Mouse (Mus musculus) 3T3-L1 (cell line): ENCODE measurements around the gene Pjvk.

ENCODE experiments used
- DNase-seq: peaks from one replicate; pipeline ENCODE4 v3.0.0-alpha.2; 2015; ENCODE audit warnings: low read depth, low spot score

Pjvk gene

DNA sequence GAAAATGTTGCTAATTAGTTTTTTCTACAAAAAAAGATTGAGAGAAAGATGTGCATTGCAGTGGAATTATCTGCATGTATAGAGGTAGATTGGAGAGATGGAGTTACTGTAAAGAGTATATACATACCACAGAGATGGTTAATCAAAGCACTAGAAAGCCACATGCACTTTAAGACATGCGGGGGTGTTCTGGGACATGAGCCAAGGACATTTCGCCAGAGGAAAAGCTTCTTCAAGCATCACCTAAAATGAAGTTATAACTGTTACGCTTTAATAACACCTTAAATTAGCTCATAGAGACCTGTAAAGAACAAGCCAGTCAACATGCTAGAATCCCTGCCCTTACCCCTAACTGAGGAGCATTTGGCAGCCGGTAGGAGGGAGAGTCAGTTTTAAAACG, 18.9 kb downstream of the Pjvk start:
- peak; percentile 57 for DNase-seq

DNA sequence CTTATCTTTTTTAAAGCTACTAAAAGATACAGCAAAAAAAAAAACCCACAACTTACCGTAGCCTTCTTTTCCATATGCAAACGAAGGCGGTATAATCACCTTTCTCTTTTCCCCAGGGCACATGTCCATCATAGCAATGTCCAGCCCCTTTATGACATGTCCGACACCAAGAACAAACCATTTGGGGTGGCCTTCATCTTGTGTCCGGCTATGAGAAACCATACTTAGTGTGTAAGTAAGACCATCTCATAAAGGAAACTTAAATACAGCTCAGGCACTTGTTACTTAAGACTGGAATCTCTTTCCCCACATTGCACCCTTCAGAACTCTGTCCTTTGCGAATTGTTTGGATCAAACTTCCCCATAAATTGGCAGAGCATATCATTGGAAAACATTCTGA, 23.4 kb downstream of the Pjvk start:
- peak; percentile 27 for DNase-seq

DNA sequence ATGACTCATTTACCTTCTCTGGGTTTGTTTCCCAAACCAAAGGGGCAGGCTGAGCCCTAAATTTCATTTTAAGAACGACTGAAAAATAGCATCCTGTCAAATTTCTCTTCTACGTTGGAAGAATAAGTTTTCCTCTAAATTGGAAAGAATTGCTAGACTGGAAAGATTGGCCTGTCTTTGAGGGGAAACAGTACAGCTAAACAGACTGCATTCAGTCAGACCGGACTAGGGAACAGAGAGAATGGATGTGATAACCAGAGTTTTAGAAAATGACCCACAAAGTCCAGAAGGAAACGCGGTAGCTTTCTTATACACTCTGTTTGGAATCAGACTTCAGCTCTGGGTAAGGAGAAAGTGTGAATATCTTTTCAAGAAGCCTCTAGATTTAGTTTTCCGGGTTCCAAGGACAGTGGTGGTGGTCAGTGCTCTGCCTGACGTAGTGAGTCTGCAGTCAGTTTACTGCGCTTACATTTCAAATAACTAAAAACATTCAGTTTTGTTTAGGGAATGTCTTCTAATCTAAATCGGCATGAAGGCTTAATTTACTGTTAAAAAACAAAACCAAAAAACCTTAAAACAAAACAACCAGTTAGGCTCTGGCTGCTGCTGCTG, 24.0 kb downstream of the Pjvk start:
- DNase-seq: peak; percentile 45

DNA sequence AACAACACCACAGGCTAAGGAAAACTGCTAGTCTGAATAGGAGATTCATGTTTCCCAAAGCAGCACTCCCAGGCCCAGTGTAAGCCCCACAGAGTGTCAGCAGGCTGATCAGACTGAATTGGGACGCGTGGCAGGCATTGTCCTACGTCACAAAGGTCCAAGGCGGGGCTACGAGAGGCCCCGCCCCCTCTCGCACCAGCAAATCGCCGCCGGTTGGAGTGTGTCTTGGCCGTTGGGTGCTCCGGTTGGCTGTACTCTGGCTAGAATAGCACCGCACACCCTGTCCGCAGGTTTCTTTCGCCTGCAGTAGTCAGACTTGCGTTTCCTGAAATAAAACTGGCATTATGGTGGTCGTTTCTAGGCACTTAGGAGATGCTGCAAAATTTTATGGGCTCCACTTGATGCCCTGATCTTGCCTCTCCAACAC, 24.7 kb downstream of the Pjvk start, which contains the start of gene Fkbp7:
Gene Fkbp7, minus strand, starts transcription at position 151 of the 427 bp plus-strand sequence.
- DNase-seq: peak; percentile 96

DNA sequence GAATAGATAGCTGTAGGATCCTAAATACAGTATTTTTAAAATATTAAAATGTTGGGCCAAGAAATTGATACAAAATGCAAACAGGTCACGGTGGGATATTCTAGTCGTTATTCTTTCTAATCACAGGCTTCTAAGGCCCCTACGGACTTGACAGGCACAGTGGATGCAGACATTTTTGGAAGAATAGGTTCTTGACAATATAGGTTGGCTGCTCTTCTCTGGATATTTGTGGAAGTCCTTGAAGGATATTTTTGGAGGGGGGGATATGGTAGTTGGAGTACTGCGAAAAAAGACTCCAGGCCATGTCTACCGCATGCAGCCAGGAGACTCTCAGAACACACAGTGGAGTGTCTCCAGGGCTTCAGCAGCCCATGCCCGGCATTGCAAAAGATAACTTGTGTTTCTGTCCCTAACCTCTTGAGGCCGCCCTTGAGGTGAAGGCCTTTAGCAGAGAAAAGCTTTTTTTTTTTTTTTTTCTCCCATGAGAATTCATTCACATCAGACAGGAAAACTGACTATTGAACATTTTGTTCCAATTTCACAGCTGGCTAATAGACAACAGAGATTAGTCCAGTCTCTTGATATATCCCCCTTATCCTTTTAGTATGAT, 25.3 kb downstream of the Pjvk start:
- peak; percentile 91 for DNase-seq

DNA sequence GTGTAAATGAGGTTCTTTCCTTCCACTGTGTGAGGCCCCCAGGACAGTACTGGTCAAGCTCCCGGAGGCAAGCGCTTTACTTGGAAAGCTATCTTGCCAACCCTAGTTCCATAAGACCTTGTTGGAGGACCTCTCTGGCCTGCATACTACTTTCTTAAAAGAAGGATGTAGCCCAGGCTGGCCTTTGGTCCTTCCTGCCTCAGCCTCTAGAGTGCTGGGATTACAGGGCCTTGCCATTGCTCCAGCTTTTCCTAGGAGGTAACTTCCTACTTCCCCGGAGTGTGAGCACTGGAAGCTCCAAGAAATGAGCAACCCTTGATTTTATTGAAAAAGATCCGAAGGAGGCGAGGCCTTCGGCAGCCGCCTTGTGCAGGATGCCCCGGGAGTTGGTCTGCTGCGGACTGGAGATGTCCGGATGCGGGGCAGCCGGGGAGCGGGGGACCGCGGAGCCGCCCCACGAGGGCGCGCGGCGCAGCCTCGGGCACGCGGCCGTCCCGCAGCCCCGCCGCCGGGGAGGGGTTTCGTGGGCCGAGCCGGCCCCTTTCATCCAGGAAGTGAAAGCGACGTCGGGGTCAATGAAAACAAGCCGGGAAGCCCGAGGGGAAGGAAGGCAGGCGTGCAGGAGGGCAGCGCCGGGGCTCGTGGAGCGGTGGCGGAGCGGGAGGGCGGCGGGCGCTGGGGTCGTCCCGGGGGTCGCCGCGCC, 26.6 kb downstream of the Pjvk start, which contains the start of gene Plekha3:
Gene Plekha3, plus strand, starts transcription at position 557 of the 703 bp plus-strand sequence.
- peak; percentile 74 for DNase-seq

DNA sequence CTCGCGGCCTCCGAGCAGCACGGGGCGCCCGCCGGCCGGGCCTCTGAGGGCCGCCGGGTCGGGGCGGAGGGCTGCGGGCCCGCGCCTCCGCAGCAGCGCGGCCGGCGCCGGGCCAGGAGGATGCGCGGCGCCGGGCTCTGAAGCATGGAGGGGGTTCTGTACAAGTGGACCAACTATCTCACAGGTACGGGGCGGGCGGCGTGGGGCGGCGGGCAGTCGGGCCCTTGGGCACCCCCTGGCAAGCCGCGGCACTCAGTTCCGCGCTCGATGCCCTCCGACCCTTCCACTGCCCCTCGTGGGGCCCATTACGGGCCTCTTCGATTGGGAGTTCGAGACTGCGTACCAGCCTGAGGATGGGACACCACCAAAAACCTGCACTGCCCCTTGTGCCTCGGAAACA, 27.2 kb downstream of the Pjvk start:
- DNase-seq: no peak

DNA sequence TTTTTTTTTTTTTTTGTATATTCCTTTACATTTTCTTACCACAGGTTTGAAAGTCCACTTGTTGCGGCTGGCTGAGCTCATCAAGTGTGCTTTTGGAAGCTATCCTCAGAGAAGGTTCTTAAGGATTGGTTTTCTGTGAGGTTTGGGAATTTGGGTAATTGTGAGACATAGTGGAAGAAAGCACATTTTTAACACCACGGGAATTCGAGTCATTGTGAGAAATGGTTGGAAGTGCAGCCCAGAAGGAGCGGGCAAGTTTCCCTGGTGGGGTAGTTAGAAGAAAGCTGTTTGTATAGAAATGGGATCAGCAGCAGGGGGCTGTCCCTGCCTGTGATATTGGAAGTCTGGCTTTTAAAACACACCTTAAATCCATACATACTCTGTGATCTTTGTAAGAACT, 27.7 kb downstream of the Pjvk start:
- no peak for DNase-seq

DNA sequence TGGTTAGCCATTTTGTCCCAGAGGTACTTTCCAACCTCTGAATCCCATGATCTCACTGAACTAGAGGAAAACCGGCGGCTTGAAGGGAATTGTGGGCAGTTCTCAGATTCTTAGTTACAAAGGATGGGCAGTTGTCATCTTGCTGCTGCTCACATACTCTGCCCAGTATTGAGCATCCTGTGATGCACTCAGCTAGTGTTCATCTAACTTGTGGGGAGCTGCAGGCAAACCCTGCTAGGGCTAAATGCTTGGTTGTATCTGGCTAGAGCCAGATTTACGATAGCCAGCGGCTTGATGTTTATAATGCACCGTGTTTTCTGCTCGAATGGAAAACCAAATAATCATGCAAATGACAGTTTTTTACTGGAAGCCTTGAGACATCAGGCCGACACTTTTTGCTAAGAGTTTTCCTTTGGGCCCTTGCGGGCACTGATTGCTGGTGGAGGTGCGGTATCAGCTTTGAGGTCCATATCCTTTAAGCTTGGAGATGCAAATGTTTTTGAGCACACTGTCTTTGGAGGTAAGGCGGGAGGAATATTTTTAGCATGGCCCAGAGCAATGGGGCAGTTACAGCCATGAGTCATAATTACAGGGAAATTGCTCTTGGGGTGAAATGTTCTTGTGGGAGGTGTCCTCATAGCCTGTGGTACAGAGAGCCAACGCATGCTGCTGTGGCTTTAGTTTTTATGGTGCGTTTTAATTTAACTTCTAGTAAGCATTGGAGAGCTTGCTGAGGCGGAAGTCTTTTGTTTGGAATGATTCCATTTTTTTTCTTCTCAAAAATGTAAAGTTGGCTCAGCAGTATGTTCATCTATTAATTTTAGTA, 28.3 kb downstream of the Pjvk start:
- peak; percentile 84 for DNase-seq

DNA sequence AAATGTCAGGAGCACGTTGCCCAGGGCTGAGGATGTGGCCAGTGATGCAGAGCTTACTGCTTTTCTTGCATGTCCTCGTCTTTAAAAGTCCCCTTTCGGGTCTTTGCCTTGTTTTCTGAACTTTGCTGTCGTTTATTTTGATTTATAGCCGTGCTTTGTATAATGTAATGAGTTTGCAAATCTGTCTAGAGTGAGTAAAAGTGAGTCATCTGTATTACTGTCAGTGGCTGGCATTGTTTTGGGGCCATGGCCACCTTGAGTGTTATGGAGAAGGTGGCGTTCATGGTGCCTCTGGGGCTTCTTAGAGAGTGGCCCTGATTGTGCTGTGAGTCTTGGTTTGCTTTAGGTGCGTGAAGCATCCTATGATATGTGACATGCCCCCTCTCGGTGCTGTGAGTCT, 34.0 kb downstream of the Pjvk start:
- DNase-seq: peak; percentile 50

DNA sequence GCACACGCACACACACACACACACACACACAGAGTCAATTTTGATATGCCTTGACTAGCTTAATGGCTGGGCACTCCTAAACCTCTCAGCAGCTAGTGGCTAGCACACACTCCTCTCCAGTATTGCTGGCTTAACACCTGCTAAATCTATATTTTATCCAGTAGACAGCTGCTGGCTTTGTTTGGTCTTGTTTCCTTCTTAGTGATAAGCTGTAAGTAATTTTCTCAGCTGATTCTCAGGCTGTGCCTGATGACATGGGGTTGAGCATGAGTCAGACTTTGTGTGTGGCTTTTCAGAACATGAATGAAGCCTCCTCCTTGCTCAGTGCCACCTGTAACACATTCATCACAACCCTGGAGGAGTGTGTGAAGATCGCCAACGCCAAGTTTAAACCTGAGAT, 38.7 kb downstream of the Pjvk start:
- DNase-seq: no peak

DNA sequence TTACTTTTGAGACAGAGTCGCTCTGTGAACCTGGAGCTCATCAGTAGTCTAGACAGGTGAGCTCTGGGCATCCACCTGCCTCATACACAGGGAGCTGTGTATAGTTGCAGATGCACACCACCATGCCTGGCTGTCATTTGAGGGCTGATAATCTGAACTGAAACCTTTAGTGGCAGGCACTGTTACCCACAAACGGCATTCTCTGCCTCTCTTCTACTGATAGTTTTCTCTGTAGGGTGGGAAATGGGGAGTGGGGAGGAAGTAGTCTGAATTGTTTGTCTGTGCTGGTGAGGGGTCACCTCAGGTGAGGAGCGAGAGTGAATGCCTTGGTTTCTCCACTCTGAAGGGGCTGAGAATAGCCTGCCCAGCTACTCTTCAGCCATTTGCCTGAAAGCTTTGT, 39.3 kb downstream of the Pjvk start:
- no peak for DNase-seq

DNA sequence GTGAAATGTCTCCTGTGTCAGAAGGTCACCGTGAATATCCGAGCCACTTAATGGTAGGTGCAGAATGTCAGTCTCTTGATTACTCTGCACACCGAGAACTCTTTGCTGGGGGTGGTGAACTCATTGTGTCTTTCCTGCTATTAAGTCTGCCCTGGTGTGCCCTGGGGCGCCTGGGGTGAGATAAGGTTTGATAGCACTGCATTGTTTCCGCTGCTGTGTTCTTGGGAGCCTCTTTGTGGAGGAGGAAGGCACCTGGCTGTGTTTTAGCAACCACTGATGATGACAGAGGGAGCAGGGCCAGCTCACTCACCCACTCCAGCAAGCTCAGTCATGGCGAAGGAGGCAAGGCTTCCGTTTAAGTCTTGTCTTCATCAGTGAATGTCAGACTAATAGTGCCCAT, 39.9 kb downstream of the Pjvk start:
- DNase-seq: no peak

DNA sequence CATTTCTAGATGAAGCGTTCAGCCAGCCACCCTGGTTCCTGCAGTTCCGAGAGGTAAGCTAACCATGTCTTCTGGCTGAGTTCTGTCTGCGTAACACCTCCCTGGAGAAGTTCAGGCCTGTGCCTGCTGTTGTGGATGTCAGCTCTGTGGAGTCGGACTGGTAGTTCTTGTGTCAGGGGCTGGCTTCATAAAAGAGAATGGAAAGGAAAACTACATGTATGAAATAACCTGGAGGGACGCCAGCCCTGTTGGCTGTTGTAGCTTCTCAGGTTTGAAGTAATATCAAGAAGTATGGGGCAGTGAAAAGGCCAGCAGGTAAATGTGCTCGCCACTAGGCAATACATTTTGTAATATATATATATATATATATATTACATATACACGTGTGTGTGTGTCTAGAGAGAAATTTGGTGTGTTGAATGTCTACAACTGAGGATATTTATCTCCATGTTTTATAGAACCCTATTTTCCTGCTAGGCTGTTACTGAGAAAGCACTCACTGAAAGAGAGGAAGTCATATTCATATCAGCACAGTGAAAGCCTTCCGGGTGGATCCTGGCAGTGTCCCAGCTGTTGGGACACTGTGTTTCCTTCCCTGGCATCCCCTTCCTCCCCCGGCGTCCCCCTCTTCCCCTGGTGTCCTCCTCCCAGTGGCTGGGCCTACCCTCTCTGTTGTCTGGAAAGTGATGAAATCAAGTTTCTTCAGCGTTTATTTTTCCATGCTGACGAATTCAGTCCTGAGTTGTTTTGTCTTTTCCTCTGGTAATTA, 42.3 kb downstream of the Pjvk start:
- no peak for DNase-seq

DNA sequence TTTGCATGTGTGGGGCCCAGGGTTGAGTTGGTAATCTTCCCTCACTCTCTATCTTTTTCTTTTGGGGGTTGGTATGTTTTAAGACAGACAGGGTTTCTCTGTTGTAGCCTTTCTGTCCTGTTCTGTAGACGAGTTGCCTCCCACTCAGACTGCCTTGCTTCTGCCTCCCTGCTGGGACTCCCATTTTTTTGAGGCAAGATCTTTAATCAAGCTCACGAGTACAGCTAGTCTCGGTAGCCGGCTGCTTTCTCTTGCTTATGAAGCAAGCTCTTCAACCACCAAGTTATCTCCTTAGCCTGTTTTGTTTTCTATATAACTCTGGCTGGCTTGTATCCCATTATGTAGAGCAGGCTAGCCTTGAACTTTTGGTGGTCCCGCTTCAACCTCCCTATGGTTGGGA, 45.5 kb downstream of the Pjvk start:
- no peak for DNase-seq

DNA sequence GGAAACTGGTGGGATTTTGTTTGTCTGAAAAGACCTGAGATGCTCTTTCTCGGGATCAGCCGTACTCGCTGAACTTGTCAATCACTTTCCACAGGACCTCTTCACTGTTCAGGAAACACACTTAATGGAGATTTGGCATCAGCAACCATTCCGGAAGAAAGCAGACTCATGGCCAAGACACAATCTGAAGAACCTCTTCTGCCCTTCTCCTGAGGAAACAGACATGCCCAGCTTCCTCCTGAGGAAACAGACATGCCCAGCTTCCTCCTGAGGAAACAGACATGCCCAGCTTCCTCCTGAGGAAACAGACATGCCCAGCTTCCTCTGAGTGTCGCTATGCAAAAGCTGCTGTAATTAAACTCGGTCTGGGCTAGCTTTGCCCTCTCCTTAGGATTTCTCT, 47.0 kb downstream of the Pjvk start:
- DNase-seq: no peak

DNA sequence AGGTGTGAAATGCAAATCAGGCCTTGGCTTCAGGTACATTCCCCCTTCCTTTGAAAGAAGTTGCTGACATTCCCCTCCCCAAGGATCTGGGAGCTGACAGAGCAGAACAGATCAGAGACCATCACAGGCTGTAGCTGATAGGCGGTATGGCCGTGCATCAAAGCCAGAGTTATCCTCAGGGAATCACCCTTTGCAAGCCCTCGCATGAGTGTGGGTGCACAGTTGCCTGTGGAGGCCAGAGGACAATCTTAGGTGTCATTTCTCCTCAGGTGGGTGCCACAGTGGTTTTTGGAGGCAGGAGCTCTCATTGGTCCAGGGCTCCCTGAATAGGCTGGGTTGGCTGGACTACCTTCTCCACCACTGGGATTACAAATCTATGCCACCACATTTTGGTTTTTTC, 53.9 kb downstream of the Pjvk start:
- DNase-seq: no peak

DNA sequence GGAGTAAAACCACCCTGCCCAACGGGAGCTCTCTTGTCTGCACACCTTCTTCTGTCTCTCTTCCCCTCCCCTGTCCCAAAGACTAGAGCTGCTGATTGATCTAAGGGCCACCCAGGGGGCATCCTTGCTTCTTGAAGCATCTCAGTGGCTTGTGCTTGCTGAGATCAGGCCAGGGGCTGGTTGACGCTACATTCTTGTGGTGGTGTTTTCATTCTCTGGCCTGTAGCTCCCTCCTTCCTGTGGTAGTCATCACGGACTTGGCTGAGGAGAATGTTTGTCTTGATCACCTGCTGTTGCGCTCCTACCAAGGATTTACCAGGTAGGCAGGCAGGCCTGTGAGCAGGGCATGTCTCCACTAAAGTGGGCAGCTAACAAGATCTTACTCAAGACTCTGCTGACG, 54.5 kb downstream of the Pjvk start:
- no peak for DNase-seq

DNA sequence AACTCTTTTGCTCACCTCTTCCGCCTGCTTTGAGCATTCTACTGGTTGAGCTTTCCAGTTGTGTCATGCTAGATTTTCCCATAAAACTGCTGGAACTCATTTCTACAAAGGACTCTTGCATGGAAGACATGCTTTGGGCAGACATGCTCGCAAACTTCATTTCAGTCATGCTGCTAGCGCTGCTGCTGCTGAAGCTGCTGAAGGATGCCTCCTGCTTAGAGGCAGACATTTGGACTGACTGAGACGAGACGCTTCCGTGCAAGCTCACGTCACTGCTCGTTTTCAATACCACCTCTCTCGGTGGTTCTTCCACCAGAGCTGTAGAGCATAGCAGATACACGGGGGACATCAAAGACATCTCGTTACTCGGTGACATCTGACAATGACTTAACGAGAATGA, 57.4 kb downstream of the Pjvk start:
- DNase-seq: no peak
